Mouse (Mus musculus) ES-E14 (cell line): ENCODE data around the gene Zfyve9.

ENCODE experiments used
- CHD2 ChIP-seq: IDR thresholded peaks from 2 replicates; pipeline ENCODE4 v1.6.1; 2014; ENCODE audit warnings: mild to moderate bottlenecking, low read depth, low read length, inconsistent platforms
- HCFC1 ChIP-seq: IDR thresholded peaks from 2 replicates; pipeline ENCODE4 v1.6.1; 2012; ENCODE audit warnings: low read length, inconsistent platforms, borderline replicate concordance; ENCODE audit not compliant: insufficient read depth
- MAFK ChIP-seq: IDR thresholded peaks from 2 replicates; pipeline ENCODE4 v1.6.1; 2014; ENCODE audit warnings: mild to moderate bottlenecking, low read depth, low read length, inconsistent platforms; ENCODE audit not compliant: insufficient read depth
- ZC3H11A ChIP-seq: IDR thresholded peaks from 2 replicates; pipeline ENCODE4 v1.6.1; 2012; ENCODE audit warnings: low read depth, mild to moderate bottlenecking, inconsistent platforms, low read length, borderline replicate concordance
- ZNF384 ChIP-seq: IDR thresholded peaks from 2 replicates; pipeline ENCODE4 v1.6.1; 2012; ENCODE audit warnings: low read depth, low read length, inconsistent platforms

GRCm38 (mm10) chr4:108631616-108632015, 149.0 kb downstream of the Zfyve9 start:
- TF ChIP-seq HCFC1 (no peak), CHD2 (no peak), ZC3H11A (no peak), MAFK (no peak), ZNF384 (no peak)
